Mouse (Mus musculus): Measurements from ENCODE around the gene Akap2. TPM values are rescaled to one million over a fixed set of nuclear protein-coding genes. Genes with fewer than 3 reads are reported as not detected.
A peak's percentile ranks its signal among the peaks of the same experiment; 100 is the strongest.
"Not testable (repeated sequence)": the region's sequence is repeated elsewhere in the genome, so short reads cannot be mapped to it uniquely, and the experiment has no call there.

The Akap2 gene
- polyA plus RNA-seq, 1 experiment from 2014 or later: 37.6 TPM

GRCm38 (mm10) chr4:57862269-57862986 lies 145.0 kb downstream of the Akap2 start:
- DNase-seq (ENCODE audit: low spot score): no peak

GRCm38 (mm10) chr4:57866088-57866487 lies 148.6 kb downstream of the Akap2 start:
- DNase-seq (ENCODE audit: low spot score): no peak

GRCm38 (mm10) chr4:57866990-57867389 lies 149.5 kb downstream of the Akap2 start:
- no peak for DNase-seq (ENCODE audit: low spot score)

DNA sequence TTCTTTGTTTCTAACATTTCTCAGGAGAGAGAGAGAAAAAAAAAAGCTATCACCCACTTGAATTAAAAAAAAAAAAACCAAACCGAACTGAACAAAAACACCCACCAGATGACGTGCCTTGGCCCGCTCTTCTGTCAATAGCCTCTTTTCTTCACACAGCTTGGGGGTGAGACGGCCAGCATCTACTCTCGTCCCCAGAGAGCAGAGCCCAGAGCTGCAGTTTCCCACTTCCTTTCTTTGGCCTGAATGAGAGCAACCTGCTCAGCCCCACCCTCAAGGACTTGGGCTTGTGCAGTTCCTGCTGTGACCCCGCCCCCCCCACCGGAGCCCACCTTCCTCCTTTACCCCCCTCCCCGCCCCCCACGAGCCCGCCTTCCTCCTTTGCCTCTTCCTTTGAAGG lies 150.0 kb downstream of the Akap2 start:
- peak; percentile 75 for DNase-seq (ENCODE audit: low spot score)

DNA sequence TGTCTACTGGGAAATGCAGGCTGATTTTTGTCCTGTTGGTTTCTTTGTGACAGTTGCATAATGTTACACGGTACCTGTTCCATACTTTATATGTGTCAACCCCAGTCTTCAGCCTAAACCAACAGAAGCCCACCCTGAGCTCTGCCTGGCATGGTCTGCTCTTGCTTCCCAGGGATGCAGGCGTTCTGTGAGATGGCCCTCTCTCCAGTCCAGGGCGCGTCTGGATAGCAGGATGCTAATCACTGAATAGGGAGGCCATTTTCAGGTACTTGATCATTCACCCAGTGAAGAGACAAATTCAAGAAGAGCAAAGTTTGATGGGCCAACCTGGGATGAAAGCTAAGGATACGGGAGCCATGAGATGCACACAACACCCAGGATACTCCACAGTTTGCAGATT lies 161.7 kb downstream of the Akap2 start:
- DNase-seq (ENCODE audit: low spot score): no peak

DNA sequence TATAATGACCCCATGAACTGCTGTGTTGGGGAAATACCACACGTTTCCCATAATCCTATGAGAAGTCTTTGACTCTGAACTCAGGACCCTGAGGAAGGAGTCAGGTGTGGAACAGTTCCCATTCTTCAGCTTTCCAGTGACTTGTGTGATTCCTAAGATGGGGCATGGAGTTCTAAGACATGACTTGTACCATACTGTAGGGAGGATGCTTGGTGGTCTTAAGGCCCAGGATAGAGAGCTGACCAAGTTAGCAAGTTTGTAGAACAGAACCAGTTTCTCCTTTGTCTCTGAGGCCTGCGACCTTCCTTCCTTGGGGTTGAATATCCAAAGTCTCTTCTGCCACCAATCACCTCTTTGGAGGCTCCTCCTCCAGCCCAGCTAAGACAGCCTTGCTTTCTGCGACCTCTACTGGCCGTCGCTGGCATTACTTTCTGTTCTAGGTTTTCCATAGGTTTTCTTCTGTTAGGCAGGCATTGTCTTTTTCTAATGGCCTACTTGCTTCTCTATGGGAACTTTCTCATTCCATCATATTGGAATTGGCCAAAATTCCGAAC lies 162.4 kb downstream of the Akap2 start:
- peak; percentile 80 for DNase-seq (ENCODE audit: low spot score)

GRCm38 (mm10) chr4:57883520-57884421 lies 166.3 kb downstream of the Akap2 start:
- DNase-seq (ENCODE audit: low spot score): no peak

DNA sequence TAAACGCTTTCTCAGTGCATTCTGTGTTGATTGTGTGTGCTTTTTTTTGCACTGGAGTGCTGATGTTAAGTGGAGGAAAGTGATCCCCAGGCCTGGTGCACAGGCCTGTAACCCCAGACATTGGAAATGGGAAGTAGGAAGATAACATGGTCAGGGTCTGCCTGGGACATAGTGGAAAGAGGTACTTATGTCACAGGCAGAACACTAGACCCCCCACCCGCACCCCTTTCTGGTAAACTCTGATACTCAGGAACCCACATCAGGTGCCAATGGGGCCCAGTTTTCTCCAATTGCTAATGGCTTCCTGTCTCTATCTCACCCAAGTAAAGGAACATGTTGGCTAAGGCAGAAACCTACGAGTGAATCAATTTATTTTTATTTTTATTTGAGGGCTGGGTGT lies 167.1 kb downstream of the Akap2 start:
- no peak for DNase-seq (ENCODE audit: low spot score)

DNA sequence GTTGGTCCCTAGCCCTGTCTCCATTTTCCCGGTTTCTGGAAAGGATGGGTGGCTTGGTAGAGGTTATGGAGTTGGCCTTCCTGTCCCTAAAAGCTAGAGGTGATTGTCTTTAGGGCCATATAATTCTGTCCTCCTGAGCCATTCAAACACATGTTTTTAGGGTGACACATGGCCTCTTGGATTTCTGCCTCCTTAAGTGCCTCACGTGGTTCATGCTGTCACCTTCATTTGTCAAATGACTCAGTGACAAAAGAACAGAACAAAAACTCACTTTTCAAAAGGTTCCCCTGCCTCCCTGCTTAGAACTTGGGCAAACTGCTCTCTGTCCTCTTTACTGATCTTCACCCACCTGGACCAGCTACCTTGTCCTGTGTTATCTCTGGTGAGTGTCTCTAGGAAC lies 167.7 kb downstream of the Akap2 start:
- DNase-seq (ENCODE audit: low spot score): no peak

DNA sequence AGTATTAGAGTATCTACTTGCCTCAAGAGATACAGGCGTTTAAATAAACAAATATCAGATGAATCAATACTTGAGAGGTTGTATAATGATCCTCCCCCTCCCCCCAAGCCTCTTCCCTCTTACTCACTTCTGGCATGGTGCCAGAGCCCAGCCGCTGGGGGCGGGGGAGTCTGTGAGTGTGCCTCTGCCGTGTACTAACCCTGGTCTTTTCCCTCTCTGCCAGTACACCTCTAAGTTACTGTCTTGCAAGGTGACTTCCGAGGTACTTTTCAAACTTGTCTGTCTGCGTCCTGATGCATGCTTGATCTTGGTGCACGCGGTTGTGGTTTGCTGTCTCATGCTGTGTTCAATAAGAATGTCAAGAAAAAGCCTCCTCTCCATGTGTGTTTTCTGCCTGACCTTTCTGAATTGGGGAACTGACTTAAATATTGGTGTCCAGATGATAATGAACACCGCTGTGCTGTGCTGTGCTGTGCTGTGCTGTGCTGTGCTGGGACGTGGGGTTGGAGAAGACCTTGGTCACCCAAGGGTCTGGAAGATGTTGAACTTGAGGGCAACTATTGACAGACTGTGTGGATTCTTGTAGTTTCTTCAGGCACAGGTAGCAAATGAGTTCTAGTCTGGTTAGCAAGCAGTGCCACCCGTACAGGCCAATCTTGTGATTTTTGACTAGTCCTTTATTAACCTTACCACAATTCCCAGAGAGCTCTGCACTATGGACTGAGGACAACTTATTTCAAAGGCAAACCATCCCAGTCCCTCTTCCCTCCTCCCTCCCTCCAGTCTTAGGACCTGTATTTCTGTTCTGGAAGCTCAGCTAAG lies 168.8 kb downstream of the Akap2 start:
- peak; percentile 30 for DNase-seq (ENCODE audit: low spot score)

- no peak for DNase-seq (ENCODE audit: low spot score)
Measured at GRCm38 (mm10) chr4:57886888-57887230, 169.4 kb downstream of the Akap2 start.

GRCm38 (mm10) chr4:57888246-57888645 lies 170.8 kb downstream of the Akap2 start:
- DNase-seq (ENCODE audit: low spot score): no peak

DNA sequence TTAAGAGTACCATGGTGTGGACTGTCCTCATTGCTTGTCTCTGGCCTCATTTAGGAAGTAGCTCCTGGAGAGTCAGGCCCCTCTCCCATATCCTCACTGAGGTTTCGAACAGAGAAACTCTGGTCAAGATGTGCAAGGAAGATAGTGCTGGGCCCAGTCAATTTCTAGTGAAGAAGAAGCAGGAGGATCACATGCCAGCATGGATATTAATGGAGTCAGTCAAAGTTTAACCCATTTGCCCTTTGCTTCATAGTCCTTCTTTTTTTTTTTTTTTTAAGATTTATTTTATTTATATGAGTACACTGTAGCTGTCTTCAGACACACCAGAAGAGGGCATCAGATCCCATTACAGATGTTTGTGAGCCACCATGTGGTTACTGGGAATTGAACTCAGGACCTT lies 171.5 kb downstream of the Akap2 start:
- not testable (repeated sequence) for DNase-seq (ENCODE audit: low spot score)

DNA sequence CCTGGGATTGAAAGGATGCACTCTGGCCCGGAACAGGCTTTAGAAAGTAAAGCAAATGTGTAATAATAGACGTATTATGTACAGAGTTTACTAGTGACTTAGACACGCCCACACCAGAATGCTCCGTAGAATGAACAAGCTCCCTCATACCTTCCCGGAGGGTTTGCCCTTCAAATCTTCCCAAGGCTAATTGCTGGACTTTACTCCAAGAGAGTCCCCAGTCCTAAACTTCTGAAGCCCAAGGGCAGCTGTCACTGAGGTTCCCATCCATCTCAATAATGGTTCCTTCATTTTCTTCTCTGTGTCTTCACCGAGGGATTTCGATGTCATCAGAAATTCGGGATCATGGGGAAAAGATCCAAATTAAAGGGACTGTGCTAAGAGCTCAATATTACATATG lies 172.3 kb downstream of the Akap2 start:
- no peak for DNase-seq (ENCODE audit: low spot score)

DNA sequence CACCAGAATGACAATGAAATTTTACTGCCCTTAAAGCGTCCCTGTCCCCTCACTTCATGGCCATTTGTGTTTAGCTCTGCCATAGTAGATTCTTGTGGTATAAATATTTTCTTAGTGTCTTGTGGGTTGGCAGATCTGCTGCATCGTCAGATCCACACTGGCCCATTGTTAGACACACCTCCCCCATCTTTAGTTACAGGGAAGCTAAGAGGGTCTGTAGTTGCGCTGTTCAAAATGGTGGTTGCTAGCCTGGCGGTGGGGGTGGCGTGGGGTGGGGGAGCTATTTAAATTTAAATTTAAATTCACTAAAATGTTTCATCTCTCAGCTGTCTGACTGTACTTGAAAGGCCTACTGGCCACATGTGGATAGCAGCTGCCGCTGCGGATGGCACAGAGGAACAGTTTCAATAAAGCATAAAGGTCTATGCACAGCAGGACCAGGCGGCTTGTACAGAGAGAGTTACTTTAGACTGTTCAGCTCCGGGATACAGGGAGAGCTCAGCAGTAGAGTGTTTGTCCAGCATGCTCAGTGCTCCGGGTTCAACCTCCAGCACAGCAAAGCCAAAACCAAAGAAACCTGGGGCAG lies 174.6 kb downstream of the Akap2 start:
- no peak for DNase-seq (ENCODE audit: low spot score)

DNA sequence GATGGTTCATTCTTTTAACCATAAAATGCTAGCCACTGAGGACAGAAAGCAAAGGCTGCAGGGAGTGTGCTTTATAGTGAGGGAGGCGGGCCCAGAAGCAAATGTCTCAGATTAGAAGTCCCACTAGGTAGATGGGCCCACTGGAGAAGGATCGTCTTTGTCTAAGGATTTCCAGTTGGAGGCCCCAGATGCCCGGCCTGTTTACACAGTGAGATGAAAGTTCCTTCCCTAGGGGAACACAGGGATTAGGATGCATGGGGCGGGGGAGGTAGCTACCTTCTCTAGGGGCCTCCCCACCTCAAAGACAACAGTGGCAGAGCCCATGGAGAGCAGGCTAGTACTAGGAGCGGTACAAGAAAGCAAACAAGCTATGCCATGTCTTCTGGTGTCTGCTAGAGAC lies 177.7 kb downstream of the Akap2 start:
- no peak for DNase-seq (ENCODE audit: low spot score)

DNA sequence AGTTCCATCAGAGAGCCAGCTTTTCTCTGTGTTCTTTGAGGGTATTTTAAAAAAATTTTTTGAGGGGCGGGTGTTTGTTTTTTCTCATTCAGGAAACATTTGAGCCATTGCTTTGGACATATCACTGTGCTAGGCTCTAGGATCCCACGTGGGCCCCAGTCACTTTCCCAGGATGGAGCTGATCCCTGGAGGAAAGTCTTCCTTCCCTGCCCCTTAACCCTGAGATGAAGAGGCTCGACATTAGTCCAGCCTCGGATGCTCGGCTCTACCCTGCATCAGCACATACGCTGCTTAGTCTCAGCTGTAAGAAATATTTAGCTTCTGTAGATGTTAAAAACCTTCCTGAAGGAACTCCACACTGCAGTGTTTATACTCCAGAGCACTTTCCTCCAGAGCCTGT lies 178.4 kb downstream of the Akap2 start:
- DNase-seq (ENCODE audit: low spot score): no peak

GRCm38 (mm10) chr4:57896631-57897030 lies 179.2 kb downstream of the Akap2 start:
- DNase-seq (ENCODE audit: low spot score): peak; percentile 33

DNA sequence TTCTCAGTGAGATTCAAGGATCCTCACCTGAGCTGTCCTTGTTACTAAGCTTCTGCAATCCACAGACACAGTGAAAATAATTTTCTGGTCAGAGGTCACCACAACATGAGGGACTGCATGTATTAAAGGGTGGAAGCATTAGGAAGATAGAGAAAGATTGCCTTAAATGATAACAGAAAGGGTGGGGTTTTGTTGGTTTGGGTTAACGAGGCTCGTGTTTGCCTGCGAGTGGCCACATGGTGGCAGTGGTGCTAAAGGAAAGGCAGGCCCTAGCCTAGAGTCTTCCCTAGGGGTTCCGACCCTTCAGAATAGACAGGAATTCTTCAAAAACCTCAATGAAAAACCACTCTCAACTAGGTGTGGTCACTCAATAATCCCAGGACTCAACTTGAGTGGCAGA lies 183.8 kb downstream of the Akap2 start:
- DNase-seq (ENCODE audit: low spot score): peak; percentile 59

- peak; percentile 35 for DNase-seq (ENCODE audit: low spot score)
Measured at GRCm38 (mm10) chr4:57902619-57903018, 185.2 kb downstream of the Akap2 start.

DNA sequence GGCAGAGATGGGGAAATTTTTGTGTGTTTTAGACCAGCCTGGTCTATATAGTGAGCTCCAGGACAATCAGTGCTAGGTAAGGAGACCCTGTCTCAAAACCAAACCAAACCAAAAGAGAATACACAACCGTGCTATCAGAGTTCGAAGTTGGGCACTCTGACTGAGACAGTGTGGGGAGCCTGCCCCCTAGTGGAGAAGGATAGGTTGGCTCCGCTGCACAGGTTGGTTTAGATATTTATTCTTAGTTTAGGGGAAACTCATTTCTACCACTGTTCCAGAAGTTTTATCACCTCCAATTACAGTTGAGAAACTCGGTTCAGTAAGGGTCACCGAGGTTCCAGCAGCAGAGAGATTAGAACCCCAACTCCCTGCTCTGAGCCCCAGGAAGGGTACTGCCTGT lies 186.8 kb downstream of the Akap2 start:
- peak; percentile 72 for DNase-seq (ENCODE audit: low spot score)

All from thymus, postnatal 0 days (tissue).